8 mouse cellular contexts compared by ENCODE assay signal in genomic region chr7:4995268-4996002, GRCm38 (mm10). TPM values are rescaled to one million over a fixed set of nuclear protein-coding genes. Genes with fewer than 3 reads are reported as not detected.
DNase-seq lines count a peak whose midpoint lies in the region; ATAC-seq and TF ChIP-seq lines count a peak whose summit lies in the region.

No protein-coding gene starts in this region.

- H3K9ac ChIP-seq in heart, adult 2 months (ENCODE audit: low read depth, low read length): peak overlapping the region; percentile 88
- H3K9ac ChIP-seq in ES-Bruce4 (ENCODE audit: low read depth, poor library complexity, severe bottlenecking): peak overlapping the region; percentile 73
- H3K9ac ChIP-seq in liver, embryonic 16.5 days (ENCODE audit: low read depth, low read length): peak overlapping the region; percentile 58

- no peaks in the 10 kb centered on the region for H3K27me3 ChIP-seq in heart, adult 2 months (ENCODE audit: control insufficient read depth, insufficient read depth, low read length)
- H3K27me3 ChIP-seq in ES-Bruce4 (ENCODE audit: control insufficient read depth, insufficient read depth, low read length, poor library complexity, severe bottlenecking): no peaks in the 10 kb centered on the region; the same call in 1 of the 2 replicates
- peaks cover 20% of the 10 kb centered on the region for H3K27me3 ChIP-seq in liver, embryonic 16.5 days (ENCODE audit: control insufficient read depth, insufficient read depth, low read depth, low read length)

- peak overlapping the region; percentile 78 for H3K4me3 ChIP-seq in heart, adult 2 months
- H3K4me3 ChIP-seq in ES-Bruce4 (ENCODE audit: low read depth, low read length): peak overlapping the region; percentile 92
- peak overlapping the region; percentile 63 for H3K4me3 ChIP-seq in liver, embryonic 16.5 days (ENCODE audit: low read depth, low read length)

- no peaks in the 10 kb centered on the region for H3K79me2 ChIP-seq in heart, adult 2 months (replicated peaks; ENCODE audit: control insufficient read depth, insufficient read depth, low read length)

- 7% methylated on average over 19 of the region's 19 CpGs for WGBS in heart, adult 2 months
- 8% methylated on average over 17 of the region's 19 CpGs for WGBS in liver, embryonic 16.5 days (ENCODE audit: insufficient replicate concordance)

- peak; percentile 30 for ATAC-seq in granulocyte monocyte progenitor cell, adult 5-6 weeks (replicated peaks; ENCODE audit: poor library complexity, severe bottlenecking)
- ATAC-seq in liver, embryonic 16.5 days (ENCODE audit: low read depth): 0 out of 2 replicates have a peak, but pooled peaks have one; percentile 13

- TF ChIP-seq CTCF in heart, adult 2 months (IDR thresholded peaks at IDR 0.05): no peak
- no peak for TF ChIP-seq CTCF in ES-Bruce4 (IDR thresholded peaks at IDR 0.05; ENCODE audit: low read depth, low read length)

- H3K9me3 ChIP-seq in ES-Bruce4 (replicated peaks; ENCODE audit: control insufficient read depth, insufficient read depth, low read length, poor library complexity, severe bottlenecking): no peaks in the 10 kb centered on the region
- H3K9me3 ChIP-seq in liver, embryonic 16.5 days (replicated peaks; ENCODE audit: control insufficient read depth, low read length): no peaks in the 10 kb centered on the region

- no peak for DNase-seq in heart, adult 2 months
- no peak for DNase-seq in heart, postnatal 14 days
- DNase-seq in embryo, embryonic 9.5 days (ENCODE audit: extremely low spot score): no peak
- no peak for DNase-seq in cerebellum, adult 18-20 months
- DNase-seq in adrenal gland, adult (ENCODE audit: inconsistent age in 2 of 2, low spot score in 1 of 2): no peak

- H3K36me3 ChIP-seq in heart, adult 2 months (ENCODE audit: control insufficient read depth, insufficient read depth, low read length): no peaks in the 10 kb centered on the region
- no peaks in the 10 kb centered on the region for H3K36me3 ChIP-seq in ES-Bruce4 (ENCODE audit: control insufficient read depth, insufficient read depth, low read length, poor library complexity, severe bottlenecking)
- H3K36me3 ChIP-seq in liver, embryonic 16.5 days (ENCODE audit: control insufficient read depth, insufficient read depth): 0 out of 2 replicates have a peak, but pooled peaks cover 3% of the 10 kb centered on the region

- TF ChIP-seq POLR2A in heart, adult 2 months (IDR thresholded peaks at IDR 0.05; ENCODE audit: insufficient read depth, low read depth, low read length): no peak; the same call in 1 of the 2 replicates
- no peak for TF ChIP-seq POLR2A in ES-Bruce4 (IDR thresholded peaks at IDR 0.05; ENCODE audit: insufficient read depth, low read length)

- peaks cover 5% of the 10 kb centered on the region for H3K4me1 ChIP-seq in heart, adult 2 months (ENCODE audit: control insufficient read depth, insufficient read depth, low read length)
- H3K4me1 ChIP-seq in ES-Bruce4 (ENCODE audit: control insufficient read depth, insufficient read depth, low read length): no peaks in the 10 kb centered on the region
- no peaks in the 10 kb centered on the region; the same call in 1 of the 2 replicates for H3K4me1 ChIP-seq in liver, embryonic 16.5 days (ENCODE audit: control insufficient read depth, low read depth, low read length)

- intact Hi-C loops in heart, adult 2 months (cut with DNase I): loop anchor here (2.0 kb wide), 2 partner anchors 17 to 55 kb away; partner anchors contain the start of gene Zfp580
- intact Hi-C loops in heart, postnatal 14 days (cut with DNase I): loop anchor here (2.0 kb wide), 1 partner anchor 17 kb away; no protein-coding TSS in a partner anchor

- TF ChIP-seq EP300 in heart, adult 2 months (IDR thresholded peaks at IDR 0.05; ENCODE audit: insufficient read depth, low read depth, low read length): no peak
- no peak for TF ChIP-seq EP300 in ES-Bruce4 (IDR thresholded peaks at IDR 0.05; ENCODE audit: insufficient read depth, low read depth, low read length)

- peak overlapping the region; percentile 75 for H3K27ac ChIP-seq in heart, adult 2 months
- H3K27ac ChIP-seq in ES-Bruce4 (ENCODE audit: insufficient read depth, low read length): no peak overlapping the region
- H3K27ac ChIP-seq in liver, embryonic 16.5 days (ENCODE audit: low read length): no peak overlapping the region

- peak overlapping the region; percentile 56 for H3K4me2 ChIP-seq in liver, embryonic 16.5 days (ENCODE audit: low read depth, low read length)

RNA-seq across cellular contexts. Expression of gene Zfp579, which starts 0.5 kb away (rescaled TPM):
- total RNA-seq in heart, adult 2 months (2021): 10 to 100 TPM; 12.3 to 14.0 TPM
- polyA plus RNA-seq in heart, adult 2 months (2012; rRNA removed): 51.8 and 70.2 TPM in 2 replicates
- 10 to 100 TPM; 14.3 to 18.1 TPM for total RNA-seq in heart, postnatal 14 days (2021)
- 7.6 and 10.9 TPM in 2 replicates for polyA plus RNA-seq in ES-Bruce4 (2011; ENCODE audit: insufficient read depth, insufficient read length, low read depth, missing spikeins)
- total RNA-seq in granulocyte monocyte progenitor cell, adult 5-6 weeks (2014; fragmentation: Nextera tagmentation): 10.0 and 14.1 TPM in 2 replicates
- total RNA-seq in granulocyte monocyte progenitor cell, adult 5-6 weeks (2017): 2.3 and 11.2 TPM in 2 replicates
- 3.6 and 4.5 TPM in 2 replicates for polyA plus RNA-seq in liver, embryonic 16.5 days (2015; fragmentation: Nextera tagmentation; extraction: Ambion mirVana)

RNA-seq across cellular contexts. Expression of gene Zfp524, which starts 18.8 kb away (rescaled TPM):
- 1 to 10 TPM; 8.7 to 9.2 TPM for total RNA-seq in heart, adult 2 months (2021)
- polyA plus RNA-seq in heart, adult 2 months (2012; rRNA removed): 14.7 and 17.7 TPM in 2 replicates
- total RNA-seq in heart, postnatal 14 days (2021): 1 to 10 TPM; 8.1 to 8.6 TPM
- 2.5 and 4.7 TPM in 2 replicates for polyA plus RNA-seq in ES-Bruce4 (2011; ENCODE audit: insufficient read depth, insufficient read length, low read depth, missing spikeins)
- 23.3 and 30.7 TPM in 2 replicates for total RNA-seq in granulocyte monocyte progenitor cell, adult 5-6 weeks (2014; fragmentation: Nextera tagmentation)
- 8.5 and 9.3 TPM in 2 replicates for total RNA-seq in granulocyte monocyte progenitor cell, adult 5-6 weeks (2017)
- polyA plus RNA-seq in liver, embryonic 16.5 days (2015; fragmentation: Nextera tagmentation; extraction: Ambion mirVana): 7.8 and 10.2 TPM in 2 replicates

RNA-seq across cellular contexts. Expression of gene Fiz1, which starts 19.1 kb away (rescaled TPM):
- total RNA-seq in heart, adult 2 months (2021): 10 to 100 TPM; 17.9 to 20.4 TPM
- polyA plus RNA-seq in heart, adult 2 months (2012; rRNA removed): 18.2 and 20.4 TPM in 2 replicates
- total RNA-seq in heart, postnatal 14 days (2021): 10 to 100 TPM; 17.0 to 20.2 TPM
- 43.2 and 57.0 TPM in 2 replicates for polyA plus RNA-seq in ES-Bruce4 (2011; ENCODE audit: insufficient read depth, insufficient read length, low read depth, missing spikeins)
- total RNA-seq in granulocyte monocyte progenitor cell, adult 5-6 weeks (2014; fragmentation: Nextera tagmentation): 27.4 and 33.9 TPM in 2 replicates
- 15.6 and 23.4 TPM in 2 replicates for total RNA-seq in granulocyte monocyte progenitor cell, adult 5-6 weeks (2017)
- polyA plus RNA-seq in liver, embryonic 16.5 days (2015; fragmentation: Nextera tagmentation; extraction: Ambion mirVana): 10.4 and 12.5 TPM in 2 replicates

RNA-seq across cellular contexts. Expression of gene Gm44973, which starts 19.9 kb away (rescaled TPM):
- total RNA-seq in heart, adult 2 months (2021): not detected
- polyA plus RNA-seq in heart, adult 2 months (2012; rRNA removed): not detected in 2 replicates
- not detected for total RNA-seq in heart, postnatal 14 days (2021)
- polyA plus RNA-seq in ES-Bruce4 (2011; ENCODE audit: insufficient read depth, insufficient read length, low read depth, missing spikeins): not detected in 2 replicates
- not detected in 2 replicates for total RNA-seq in granulocyte monocyte progenitor cell, adult 5-6 weeks (2014; fragmentation: Nextera tagmentation)
- total RNA-seq in granulocyte monocyte progenitor cell, adult 5-6 weeks (2017): 7.5 TPM in 1 of 2 replicates, not detected in the other
- 0.58 and 0.89 TPM in 2 replicates for polyA plus RNA-seq in liver, embryonic 16.5 days (2015; fragmentation: Nextera tagmentation; extraction: Ambion mirVana)

RNA-seq across cellular contexts. Expression of gene Sbk3, which starts 24.5 kb away (rescaled TPM):
- total RNA-seq in heart, adult 2 months (2021): 10 to 100 TPM; 39.4 to 46.1 TPM
- 66.1 and 72.5 TPM in 2 replicates for polyA plus RNA-seq in heart, adult 2 months (2012; rRNA removed)
- 10 to 100 TPM; 14.9 to 37.3 TPM for total RNA-seq in heart, postnatal 14 days (2021)
- 0.25 and 0.55 TPM in 2 replicates for polyA plus RNA-seq in ES-Bruce4 (2011; ENCODE audit: insufficient read depth, insufficient read length, low read depth, missing spikeins)
- total RNA-seq in granulocyte monocyte progenitor cell, adult 5-6 weeks (2014; fragmentation: Nextera tagmentation): not detected in 2 replicates
- total RNA-seq in granulocyte monocyte progenitor cell, adult 5-6 weeks (2017): not detected in 2 replicates
- not detected in 2 replicates for polyA plus RNA-seq in liver, embryonic 16.5 days (2015; fragmentation: Nextera tagmentation; extraction: Ambion mirVana)
